Mouse (Mus musculus) induced T-regulatory cell, adult 2 months (primary cell): ENCODE results near the gene Lima1.
"Not testable (repeated sequence)": the region's sequence is repeated elsewhere in the genome, so short reads cannot be mapped to it uniquely, and the experiment has no call there.

Source experiments
- DNase-seq: peaks from one replicate; pipeline ENCODE4 v3.0.0-alpha.2; 2012; ENCODE audit warnings: low read depth

Lima1 gene

DNA sequence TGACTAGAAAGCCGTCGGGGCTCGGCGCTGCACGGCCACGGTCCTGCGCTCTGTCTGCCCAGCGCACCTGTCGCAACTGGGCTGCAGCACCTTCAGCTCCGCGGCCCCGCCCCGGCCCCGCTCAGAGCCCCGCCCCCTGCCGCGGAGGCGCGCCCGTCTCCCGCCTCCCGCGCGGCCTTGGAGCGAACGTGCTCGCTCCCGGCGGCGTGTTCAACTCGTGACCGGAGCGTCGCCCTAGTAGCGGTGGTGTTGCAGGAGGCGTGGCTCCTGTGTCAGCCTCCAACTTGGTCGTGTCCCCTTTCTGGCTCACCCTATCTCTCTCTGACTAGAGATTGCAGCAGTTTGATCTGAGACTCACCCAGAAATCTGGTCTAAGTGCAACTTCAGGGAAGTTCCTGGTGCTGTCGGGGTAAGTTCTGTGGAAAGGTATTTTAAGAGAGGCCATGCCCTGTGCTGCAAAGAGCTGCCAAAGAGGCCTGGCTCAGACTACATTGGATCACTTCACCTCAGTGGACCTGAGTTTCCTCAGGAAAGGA lies at the start of gene Lima1:
TSS of gene Lima1 (minus strand) at position 123 of the 536 bp plus-strand sequence.
- DNase-seq = peak; percentile 90

DNA sequence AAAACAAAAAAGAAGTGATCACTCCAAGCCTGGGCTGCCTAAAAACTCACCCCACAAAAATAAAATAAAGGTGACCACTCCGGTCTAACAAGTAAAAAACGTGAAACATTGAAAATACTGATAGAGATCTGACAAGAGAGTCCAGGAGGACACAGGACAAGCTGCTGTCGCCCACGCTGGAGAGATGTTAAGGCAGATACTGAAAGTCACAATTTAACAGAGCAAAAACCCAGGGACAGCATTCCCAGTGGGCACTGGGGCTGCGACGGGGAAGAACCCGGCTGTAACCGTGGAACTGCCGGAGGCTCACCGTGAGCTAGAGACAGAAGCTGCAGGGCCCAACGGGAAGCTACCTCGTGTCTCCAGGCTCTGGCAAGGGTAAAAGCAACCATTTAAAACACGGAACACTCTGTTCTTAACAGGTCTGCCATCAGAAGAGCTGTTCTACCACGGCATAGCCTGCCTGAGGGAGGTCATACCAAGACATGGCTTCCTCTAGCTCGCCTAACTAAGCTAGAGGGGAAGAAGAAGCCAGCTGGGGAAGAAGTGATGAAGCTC lies 44.4 kb upstream of the Lima1 start:
- no peak for DNase-seq

DNA sequence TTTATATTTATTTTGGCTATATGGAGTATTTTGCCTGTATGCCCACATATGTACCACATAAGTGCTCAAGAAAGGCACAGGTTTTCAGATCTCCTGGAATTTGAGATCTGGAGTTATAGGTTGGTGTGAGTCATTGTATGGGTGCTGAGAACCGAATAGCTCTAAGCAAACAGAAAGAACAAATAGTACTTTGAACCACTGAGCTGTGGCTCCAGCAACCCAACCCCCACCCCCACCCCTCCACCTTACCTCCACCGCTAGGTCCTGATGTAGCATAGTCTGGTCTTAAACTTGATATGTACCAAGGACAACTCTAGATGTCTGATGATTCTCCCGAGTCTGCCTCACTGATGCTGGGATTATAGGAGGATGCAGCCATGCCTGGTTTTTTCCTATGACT lies 42.0 kb upstream of the Lima1 start:
- no peak for DNase-seq

DNA sequence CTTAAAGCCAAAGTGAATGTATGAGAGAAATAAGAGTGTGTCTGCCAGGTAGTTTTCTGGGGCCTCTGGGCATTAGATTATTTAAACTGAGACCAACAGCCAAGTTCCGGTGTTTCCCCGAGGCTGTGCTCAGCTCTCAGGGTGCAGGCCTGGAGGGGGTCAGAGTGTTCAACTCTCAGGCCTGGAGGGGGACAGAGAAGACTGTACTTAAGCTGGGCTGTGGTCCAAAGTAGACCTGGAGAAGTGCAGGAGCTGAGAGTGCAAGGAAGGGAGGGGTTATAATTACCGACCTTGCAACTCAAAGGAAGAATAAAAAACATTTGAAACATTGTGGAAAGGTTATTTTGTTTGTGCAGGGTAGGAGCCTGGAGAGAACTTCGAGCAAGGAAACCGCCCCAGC lies 39.4 kb upstream of the Lima1 start:
- DNase-seq = no peak

DNA sequence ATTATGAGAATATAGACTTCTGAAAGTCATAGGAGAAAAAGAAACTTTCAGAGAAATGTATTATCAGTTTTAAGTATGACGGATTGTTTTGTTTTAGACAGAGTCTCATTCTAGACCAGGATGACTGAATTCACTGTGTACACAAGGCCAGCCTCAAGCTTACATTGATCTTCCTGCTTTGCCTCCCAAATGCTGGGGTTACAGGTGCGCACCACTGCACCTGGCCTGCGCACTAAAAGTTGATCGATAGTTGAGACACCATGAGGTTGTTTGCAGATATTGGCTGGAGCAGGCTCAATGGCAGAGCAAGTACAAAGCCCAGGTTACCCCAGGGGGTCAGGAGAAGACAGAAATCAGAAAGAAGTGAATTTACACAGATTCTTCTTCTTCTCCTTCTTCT lies 36.5 kb upstream of the Lima1 start:
- DNase-seq = no peak

DNA sequence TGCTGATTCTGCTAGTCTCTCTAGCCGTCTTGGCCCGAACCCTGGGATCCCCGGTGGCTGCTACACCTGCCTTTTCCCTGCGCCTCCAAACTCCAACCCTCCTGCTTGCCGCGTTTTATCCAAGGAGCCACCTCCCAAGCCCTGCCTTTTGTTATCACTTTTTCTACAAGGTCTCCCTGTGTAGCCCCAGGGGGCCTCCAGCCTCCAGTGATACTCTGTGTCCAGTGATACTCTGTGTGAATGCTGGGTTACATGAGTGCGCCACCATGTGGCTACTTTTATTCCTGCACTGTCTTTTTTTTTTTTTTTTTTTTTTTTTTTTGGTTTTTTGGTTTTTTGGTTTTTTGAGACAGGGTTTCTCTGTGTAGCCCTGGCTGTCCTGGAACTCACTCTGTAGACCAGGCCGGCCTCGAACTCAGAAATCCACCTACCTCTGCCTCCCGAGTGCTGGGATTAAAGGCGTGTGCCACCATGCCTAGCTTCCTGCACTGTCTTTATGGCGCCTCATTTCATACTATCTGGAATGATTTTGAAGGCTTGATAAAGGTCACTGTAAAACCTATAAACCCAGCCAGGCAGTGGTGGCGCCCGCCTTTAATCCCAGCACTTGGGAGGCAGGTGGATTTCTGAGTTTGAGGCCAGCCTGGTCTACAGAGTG lies 34.2 kb upstream of the Lima1 start:
- peak; percentile 54 for DNase-seq

DNA sequence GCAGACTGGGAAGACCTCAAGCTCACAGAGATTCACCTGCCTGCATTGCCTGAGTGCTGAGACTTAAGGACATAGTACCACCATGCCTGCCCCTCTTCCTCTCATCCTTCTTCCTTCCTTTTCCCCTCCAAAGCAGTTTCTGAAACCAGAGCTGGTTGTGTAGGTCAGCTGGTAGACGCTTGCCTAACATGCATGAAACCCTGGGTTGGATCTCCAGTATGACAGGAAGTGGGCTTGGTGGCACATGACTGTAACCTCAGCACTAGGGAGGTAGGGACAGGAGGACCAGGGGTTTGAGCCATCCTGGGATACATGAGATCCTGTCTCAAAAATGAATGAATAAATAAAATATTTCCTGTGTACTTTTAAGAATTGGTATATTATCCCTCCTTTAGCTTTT lies 32.3 kb upstream of the Lima1 start:
- no peak for DNase-seq

DNA sequence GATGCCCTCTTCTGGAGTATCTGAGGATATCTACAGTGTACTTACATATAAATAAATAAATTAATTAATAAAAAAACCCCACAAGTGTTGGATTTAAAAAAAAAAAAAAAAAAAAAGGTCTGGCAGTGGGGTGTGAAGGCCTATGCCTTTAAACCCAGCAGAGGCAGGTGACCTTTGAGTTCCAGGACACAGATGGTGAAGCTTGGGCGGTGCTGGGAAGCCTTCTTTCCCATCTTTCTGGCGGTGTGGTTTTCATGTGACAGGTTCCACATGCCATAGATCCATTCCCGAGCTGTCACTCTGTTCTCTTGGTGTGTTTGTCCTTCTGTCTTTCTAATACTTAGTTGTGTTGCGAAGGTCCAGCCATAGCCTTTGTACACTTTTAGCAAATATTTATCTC lies 31.8 kb upstream of the Lima1 start:
- no peak for DNase-seq

DNA sequence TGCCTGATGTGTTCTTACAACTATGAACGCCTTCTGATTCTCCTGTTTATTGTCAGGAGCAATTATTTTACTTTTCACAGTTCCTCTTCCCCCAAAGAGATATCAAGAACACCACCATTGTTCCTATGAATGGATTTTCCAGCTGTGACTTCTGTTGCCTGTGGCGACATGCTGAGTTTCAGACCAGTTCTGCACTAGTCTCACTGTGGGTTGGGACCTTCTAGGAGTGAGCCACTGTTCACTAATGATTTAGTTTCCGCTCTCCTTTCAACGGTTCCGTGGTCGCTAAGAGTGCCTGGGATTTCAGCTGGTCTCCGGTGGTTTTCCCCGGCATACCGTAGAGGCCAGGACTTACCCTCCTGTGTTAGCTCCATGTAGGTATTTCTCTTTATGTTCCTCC lies 29.6 kb upstream of the Lima1 start:
- no peak for DNase-seq

DNA sequence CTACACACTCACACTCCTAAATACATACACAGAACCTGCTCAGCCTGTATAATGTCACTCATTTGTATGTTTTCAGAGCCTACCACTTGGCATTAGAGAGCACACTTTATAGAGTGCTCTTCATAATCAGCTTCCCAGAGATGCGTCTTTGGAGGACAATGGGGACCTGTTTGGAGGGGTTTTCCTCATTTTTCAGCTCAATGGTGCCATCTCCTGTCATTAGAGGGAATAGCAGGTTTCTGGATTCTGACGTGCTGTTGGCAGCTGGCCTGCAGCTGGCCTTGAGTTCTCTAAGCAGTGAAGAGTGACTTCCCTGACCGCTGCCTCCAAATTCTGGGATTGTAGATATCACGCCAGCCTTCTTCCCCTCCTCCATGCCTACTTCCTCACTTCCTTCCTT lies 29.1 kb upstream of the Lima1 start:
- peak; percentile 68 for DNase-seq

DNA sequence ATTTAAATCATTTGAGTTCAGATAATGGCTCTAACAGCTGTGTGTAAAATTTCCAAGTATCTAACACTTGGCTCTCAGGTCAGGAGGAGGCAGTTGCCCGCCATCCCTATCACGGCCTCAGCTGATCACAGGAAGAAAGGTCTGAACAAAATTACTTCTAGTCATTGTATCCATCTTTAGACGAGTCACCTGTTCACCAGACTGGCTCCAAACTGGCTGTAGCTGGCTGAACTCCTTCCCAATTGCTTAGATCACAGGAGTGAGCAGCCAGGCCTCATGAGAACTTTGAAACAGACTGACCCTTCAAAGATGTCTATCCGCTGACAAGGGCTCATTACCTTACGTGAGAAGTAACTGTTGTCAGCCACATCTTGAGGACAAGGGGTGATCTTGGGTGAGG lies 28.0 kb upstream of the Lima1 start:
- no peak for DNase-seq

DNA sequence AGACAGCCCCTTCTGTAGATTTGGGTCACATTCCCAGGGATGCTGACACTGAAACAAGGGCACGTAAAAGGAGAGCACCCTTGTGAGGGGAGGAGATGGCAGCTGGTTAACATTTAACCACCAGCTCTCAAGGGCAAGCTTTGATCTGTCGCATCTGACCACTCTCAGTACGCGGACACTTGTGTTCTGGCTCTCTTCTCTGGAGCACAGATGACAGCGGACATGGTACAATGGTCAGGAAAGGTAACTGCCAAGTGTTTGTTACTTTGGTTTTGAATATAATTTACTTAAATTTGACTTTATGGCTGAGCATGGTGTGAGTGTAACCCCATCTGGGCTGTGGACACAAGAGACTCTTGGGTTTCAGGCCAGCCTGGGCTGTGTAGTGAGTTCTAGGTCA lies 27.5 kb upstream of the Lima1 start:
- no peak for DNase-seq

DNA sequence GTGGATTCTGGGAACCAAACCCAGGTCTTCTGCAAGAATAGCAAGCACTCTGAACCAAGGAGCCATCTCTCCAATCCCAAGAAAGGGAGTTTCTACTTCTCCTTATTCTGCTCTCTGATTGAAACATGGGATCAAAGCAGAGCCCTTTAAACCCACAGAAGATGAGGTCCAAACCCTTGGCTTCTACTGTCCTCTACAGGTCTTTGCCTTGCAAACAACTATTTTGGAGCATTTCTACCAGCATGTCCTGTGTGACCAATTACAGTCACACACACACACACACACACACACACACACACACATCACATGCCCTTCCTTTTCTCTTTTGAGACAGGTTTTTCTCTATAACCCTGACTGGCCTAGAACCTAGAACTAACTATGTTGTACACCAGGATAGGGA lies 21.4 kb upstream of the Lima1 start:
- DNase-seq = no peak

DNA sequence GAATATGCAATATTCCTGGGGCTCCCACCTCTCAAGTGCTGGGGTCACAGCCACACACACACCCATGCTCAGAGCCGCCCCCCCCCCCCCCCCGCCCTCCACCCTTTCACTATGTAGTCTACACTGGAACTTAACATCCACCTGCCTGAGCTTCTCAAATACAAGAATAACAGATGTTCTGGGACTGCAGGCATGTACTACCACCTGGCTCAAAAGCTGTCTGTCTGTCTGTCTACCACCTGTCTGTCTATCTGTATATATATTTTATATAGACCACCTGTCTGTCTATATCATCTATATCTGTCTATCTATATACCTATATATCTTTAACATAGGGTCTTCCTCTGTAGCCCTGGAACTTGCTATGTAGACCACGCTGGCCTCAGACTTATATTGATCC lies 16.1 kb upstream of the Lima1 start:
- DNase-seq = no peak

DNA sequence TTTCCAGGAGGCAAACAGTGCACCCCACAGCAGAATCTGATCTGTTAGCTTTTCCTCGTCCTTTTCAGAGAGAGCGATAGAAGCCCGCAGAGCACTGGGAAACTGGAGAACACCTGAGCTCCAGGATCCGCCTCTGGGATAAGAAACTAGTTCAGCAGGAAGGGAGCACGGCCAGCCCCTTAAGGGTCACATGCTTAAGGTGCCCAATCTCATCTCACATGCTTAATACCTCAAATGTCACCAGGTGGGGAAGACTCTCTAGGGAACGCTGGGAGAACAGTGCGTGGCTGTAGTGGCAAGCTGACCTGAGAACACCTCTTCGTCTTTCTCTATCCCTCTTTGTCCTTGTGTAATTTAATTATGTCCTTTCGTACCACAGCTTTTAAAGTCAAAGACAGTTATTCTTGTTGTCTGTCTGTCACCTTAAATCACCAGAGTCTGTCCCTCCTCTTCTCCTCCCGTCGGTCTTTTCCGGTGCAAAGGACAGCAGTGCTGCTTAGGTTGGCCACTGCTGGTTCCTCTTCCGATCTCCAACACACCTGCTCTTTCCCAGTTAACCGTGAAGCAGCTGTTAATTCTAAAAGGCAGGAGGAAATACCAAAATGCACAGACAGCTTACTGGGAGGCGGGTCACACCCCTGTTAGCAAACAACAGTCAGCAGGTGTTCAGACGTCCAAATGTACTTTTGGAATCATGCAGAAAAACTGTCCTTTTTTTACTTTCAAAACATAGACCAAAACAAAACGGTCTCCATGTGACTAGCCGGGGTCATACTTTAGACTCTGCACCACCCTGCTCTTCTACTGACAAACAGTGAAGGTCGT lies 15.4 kb upstream of the Lima1 start:
- DNase-seq = no peak

DNA sequence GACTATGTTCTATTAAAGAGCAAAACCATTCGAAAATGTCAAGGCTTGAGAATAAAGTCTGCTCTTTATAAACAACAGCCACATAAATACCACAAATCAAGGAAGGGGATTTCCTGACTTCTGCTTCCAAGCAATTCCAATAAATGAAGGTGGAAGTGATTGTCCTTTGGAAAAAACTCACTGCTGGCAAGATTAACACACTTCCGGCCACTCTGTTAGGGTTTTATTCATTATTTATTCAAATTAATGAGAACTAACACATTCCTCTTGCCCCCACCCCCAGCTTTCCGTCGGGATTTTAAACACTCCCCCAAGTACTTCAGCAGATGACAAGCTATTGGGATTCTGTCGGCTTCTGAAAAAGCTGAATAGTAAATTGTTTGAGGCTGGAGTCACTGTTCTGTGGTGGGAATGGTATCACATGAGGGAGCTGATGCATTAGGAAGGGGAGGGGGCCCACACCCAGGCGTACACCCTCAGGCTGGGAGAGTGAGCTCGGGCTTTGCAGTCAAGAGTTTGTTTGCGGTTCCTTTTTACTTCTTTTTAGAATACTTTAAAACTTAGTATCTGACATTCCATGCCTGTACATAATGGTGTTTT lies 14.1 kb upstream of the Lima1 start:
- no peak for DNase-seq

DNA sequence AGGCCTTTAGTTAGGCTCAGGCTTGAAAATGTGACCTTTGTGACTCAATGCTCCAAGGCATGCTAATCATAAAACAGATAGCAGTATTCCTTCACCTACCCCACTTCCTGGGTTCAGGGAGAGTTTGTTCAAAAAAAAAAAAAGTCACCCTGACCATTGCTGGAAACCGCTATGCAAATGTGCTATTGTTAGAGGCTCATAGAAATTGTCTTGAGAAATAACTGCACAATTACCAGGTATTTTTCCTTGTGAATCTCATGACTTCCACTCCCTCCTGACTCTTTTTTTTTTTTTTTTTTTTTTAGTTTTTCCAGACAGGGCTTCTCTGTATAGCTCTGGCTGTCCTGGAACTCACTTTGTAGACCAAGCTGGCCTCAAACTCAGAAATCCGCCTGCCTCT lies 11.9 kb upstream of the Lima1 start:
- not testable (repeated sequence) for DNase-seq

DNA sequence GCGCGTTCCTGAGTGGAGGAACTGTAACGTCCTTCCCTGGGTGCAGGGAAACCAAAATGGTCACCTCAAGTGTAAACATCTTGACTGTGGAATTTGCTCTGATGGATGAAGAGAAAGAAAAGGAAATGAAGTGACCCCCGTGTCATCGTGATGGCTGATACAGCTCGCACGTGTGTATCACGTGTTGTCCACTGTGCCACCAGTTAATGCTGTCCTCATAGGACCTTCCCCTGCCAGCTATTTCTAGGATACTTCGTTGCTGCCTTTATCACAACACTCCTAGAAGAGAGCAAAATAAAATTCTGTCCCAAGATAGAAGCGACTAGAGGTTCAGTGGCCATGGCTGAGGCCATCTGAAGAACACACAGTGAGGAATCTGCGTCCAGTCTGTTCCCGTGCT lies 8.8 kb upstream of the Lima1 start:
- no peak for DNase-seq

DNA sequence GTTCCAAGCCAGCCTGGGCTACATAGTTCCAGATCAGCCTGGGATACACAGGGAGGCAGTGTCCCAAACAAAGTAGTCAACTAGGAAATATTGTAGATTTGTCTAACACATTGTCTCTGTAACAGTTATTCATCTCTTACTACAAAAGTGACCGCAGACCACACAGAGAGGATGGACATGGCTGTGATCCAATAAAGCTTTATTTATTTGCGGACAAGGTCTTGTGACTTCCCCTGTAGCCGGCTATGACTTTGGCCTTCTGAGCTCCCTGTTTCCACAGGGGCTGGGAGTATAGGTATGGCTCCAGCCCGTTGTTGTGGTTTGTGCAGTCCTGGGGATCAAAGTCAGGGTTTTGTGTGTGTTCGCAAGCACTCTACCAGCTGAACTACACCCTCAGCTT lies 3.3 kb upstream of the Lima1 start:
- no peak for DNase-seq

DNA sequence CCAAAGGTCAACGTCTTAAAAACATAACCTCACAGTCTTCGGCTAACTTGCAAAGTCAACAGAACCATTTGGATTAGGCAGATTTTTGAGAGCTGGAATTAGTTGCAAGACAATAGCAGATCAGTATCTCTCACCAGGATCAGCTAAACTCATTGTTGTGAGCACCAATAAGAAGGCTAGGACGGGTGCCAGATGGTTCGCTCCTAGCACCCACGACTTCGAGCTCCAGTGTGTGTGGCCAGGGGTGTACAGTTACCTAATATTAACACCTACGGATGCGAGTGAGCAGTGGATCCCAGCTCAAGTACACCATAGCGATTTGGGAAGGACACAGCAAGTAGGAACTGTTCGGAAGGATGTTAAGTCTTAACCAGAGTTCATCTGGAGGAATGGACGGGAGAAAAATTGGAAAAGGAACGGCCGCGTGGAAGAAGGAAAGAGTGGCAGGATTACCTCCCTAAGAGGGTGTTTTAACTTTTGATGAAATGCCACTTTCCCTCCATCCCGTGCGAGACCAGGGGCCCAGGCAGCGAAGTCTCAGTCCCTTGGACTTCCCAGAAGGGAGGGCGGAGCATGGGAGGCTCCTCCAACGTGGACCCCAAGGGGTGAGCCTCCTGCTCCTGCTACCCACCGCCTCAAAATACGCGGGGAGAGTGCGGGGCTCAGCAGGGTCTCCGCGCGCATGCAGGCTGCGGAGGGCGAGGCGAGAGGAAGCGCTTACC lies 483 bp downstream of the Lima1 start:
- DNase-seq = peak; percentile 20

DNA sequence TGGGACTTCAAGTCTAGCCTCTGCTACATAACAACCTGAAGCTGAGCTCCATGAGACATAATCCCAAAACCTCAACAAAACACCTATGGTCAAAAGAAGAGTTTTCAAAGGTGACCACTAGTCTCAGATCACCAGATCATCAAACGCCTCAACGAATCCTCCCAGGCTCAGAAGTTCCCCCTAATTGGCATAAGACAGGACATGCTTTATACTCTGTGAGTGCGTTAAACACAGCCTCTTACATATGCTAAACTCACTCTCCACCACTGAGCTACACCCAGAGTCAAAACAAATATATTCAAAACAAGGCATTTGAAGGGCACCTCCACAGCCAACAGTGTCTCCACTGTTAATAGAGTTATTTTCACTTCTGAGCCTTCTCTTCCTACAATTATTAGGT lies 2.7 kb downstream of the Lima1 start:
- no peak for DNase-seq

DNA sequence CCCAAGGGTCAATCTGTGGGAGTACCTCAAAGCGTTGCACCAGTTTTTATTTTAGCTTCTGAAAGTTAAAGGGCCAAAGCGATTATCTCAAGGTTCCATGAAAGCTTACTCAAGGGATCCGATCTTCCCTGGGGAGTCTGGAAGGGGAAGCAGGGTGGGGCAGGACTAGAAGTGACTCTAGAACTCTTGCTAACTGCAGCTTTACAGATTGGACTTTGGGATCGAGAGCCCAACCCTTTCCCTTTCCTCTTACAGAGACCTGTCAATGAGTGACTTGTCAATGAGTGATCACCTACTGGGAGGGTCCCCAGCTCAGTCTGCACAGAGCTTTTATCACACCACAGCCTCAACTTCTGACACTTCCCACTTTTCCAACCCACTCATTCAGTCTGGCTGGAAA lies 7.6 kb downstream of the Lima1 start:
- no peak for DNase-seq
